Mouse (Mus musculus) E14TG2a.4 (cell line): ENCODE data around the gene Snx27.

Experiments used
- H3K27me3 ChIP-seq: 2 replicates; pipeline ENCODE4 v1.6.1; 2014; ENCODE audit warnings: low read length, control low read depth; ENCODE audit not compliant: insufficient read depth
- H3K36me3 ChIP-seq: 2 replicates; pipeline ENCODE4 v1.6.1; 2014; ENCODE audit warnings: low read length, control low read depth; ENCODE audit not compliant: insufficient read depth
- H3K4me1 ChIP-seq: replicated peaks from 2 replicates; pipeline ENCODE4 v1.6.1; 2014; ENCODE audit warnings: low read depth, low read length, control low read depth
- H3K4me3 ChIP-seq: replicated peaks from 2 replicates; pipeline ENCODE4 v1.5.1; 2014; ENCODE audit warnings: mild to moderate bottlenecking, low read length
- H3K9me3 ChIP-seq: 2 replicates; pipeline ENCODE4 v1.6.1; 2014; ENCODE audit warnings: low read length, control low read depth
- CTCF ChIP-seq: conservative IDR thresholded peaks from 2 replicates; pipeline ENCODE4 v1.5.1; 2014; ENCODE audit warnings: low read length
- NANOG ChIP-seq: IDR thresholded peaks from 2 replicates; pipeline ENCODE4 v1.6.1; 2014; ENCODE audit warnings: borderline replicate concordance, low read length, mixed read lengths
- POU5F1 ChIP-seq: IDR thresholded peaks from 2 replicates; pipeline ENCODE4 v1.6.1; 2014; ENCODE audit warnings: low read length, borderline replicate concordance

Gene Snx27

GRCm38 (mm10) chr3:94478591-94479169 lies 103.8 kb downstream of the Snx27 start:
- TF ChIP-seq CTCF = no peak
- TF ChIP-seq POU5F1 = no peak
- no peak for TF ChIP-seq NANOG
- no peaks in the 10 kb centered on the region for H3K9me3 ChIP-seq
- no peaks in the 10 kb centered on the region for H3K36me3 ChIP-seq
- H3K4me3 ChIP-seq = no peak overlapping the region
- H3K4me1 ChIP-seq = peaks cover 40% of the 10 kb centered on the region
- H3K27me3 ChIP-seq = peaks cover 50% of the 10 kb centered on the region

- no peaks in the 10 kb centered on the region for H3K36me3 ChIP-seq
- TF ChIP-seq NANOG (no peak), POU5F1 (no peak), CTCF (no peak)
- H3K4me1 ChIP-seq = peaks cover 38% of the 10 kb centered on the region
- H3K9me3 ChIP-seq = no peaks in the 10 kb centered on the region
- no peak within 1 kb of the TSS for H3K4me3 ChIP-seq
- H3K27me3 ChIP-seq = peaks cover 50% of the 10 kb centered on the region
Measured at GRCm38 (mm10) chr3:94477981-94478422, 104.5 kb downstream of the Snx27 start, which contains the start of gene Celf3. Gene Celf3 (plus strand): TSS chr3:94478295.

GRCm38 (mm10) chr3:94477444-94477843 lies 105.1 kb downstream of the Snx27 start:
- H3K9me3 ChIP-seq = no peaks in the 10 kb centered on the region
- H3K27me3 ChIP-seq = peaks cover 51% of the 10 kb centered on the region
- H3K4me1 ChIP-seq = peaks cover 40% of the 10 kb centered on the region
- no peak for TF ChIP-seq POU5F1
- TF ChIP-seq NANOG = no peak
- no peak for TF ChIP-seq CTCF
- H3K36me3 ChIP-seq = no peaks in the 10 kb centered on the region
- no peak overlapping the region for H3K4me3 ChIP-seq

- H3K4me3 ChIP-seq = no peak overlapping the region
- TF ChIP-seq POU5F1 (no peak), NANOG (no peak), CTCF (no peak)
- H3K9me3 ChIP-seq = no peaks in the 10 kb centered on the region
- no peaks in the 10 kb centered on the region for H3K36me3 ChIP-seq
- peaks cover 44% of the 10 kb centered on the region for H3K4me1 ChIP-seq
- H3K27me3 ChIP-seq = peaks cover 47% of the 10 kb centered on the region
Measured at GRCm38 (mm10) chr3:94476301-94477035, 106.0 kb downstream of the Snx27 start.

GRCm38 (mm10) chr3:94473567-94474232 lies 108.8 kb downstream of the Snx27 start:
- no peaks in the 10 kb centered on the region for H3K9me3 ChIP-seq
- H3K4me3 ChIP-seq = no peak overlapping the region
- TF ChIP-seq CTCF (no peak), NANOG (no peak), POU5F1 (no peak)
- H3K4me1 ChIP-seq = peaks cover 32% of the 10 kb centered on the region
- peaks cover 21% of the 10 kb centered on the region for H3K27me3 ChIP-seq
- no peaks in the 10 kb centered on the region for H3K36me3 ChIP-seq

GRCm38 (mm10) chr3:94473115-94473505 lies 109.4 kb downstream of the Snx27 start:
- no peak for TF ChIP-seq POU5F1
- peaks cover 34% of the 10 kb centered on the region for H3K4me1 ChIP-seq
- H3K36me3 ChIP-seq = no peaks in the 10 kb centered on the region
- no peaks in the 10 kb centered on the region for H3K9me3 ChIP-seq
- H3K27me3 ChIP-seq = peaks cover 18% of the 10 kb centered on the region
- no peak overlapping the region for H3K4me3 ChIP-seq

GRCm38 (mm10) chr3:94472447-94473114 lies 109.9 kb downstream of the Snx27 start:
- TF ChIP-seq NANOG = no peak
- no peak for TF ChIP-seq POU5F1
- TF ChIP-seq CTCF = no peak

GRCm38 (mm10) chr3:94468931-94469330 lies 113.6 kb downstream of the Snx27 start:
- Histone ChIP-seq H3K4me1 (peaks cover 53% of the 10 kb centered on the region), H3K27me3 (peaks cover 7% of the 10 kb centered on the region), H3K4me3 (no peak overlapping the region), H3K36me3 (no peaks in the 10 kb centered on the region), H3K9me3 (no peaks in the 10 kb centered on the region)
- TF ChIP-seq POU5F1 (no peak), NANOG (no peak), CTCF (no peak)

More at GRCm38 (mm10) chr3:94472447-94473114, 109.9 kb downstream of the Snx27 start:
- Histone ChIP-seq H3K36me3 (no peaks in the 10 kb centered on the region), H3K27me3 (peaks cover 18% of the 10 kb centered on the region), H3K9me3 (no peaks in the 10 kb centered on the region), H3K4me3 (peak overlapping the region; percentile 59), H3K4me1 (peaks cover 33% of the 10 kb centered on the region)
